Mouse (Mus musculus) left cerebral cortex, adult 2 months (tissue): ENCODE data around the gene Ly6g6e. TPM values are rescaled to one million over a fixed set of nuclear protein-coding genes. Genes with fewer than 3 reads are reported as not detected.

Source experiments
- DNase-seq, 2 experiments: peaks; one replicate each; pipeline ENCODE4 v3.0.0; 2021 to 2022; ENCODE audit warnings: low spot score in 2 of 2, mixed read lengths in 1 of 2; ENCODE audit errors: extremely low spot score in 1 of 2
- H3K27ac ChIP-seq: fragments of 200-600 bp; 2 replicates; pipeline ENCODE4 v1.8.1; 2022
- H3K4me3 ChIP-seq: fragments of 200-600 bp; 2 replicates; pipeline ENCODE4 v1.8.1; 2022
- CTCF ChIP-seq: fragments of 200-600 bp; IDR thresholded peaks from 2 replicates; pipeline ENCODE4 v1.8.1; 2022; ENCODE audit warnings: antibody characterized with exemption, mild to moderate bottlenecking, moderate library complexity
- intact Hi-C: fragments of 180-260 bp; cut with DNase I; formaldehyde crosslinking; loops from one replicate; pipeline ENCODE4 v1.15.1; 2025
- total RNA-seq, 2 experiments: library from RNA; stranded (reverse); gene quantifications; 2 replicates each; pipeline ENCODE4 v1.2.3; 2021

Ly6g6e gene
- total RNA-seq, 2 experiments from 2014 or later = 2.1 to 3.6 TPM

GRCm38 (mm10) chr17:35096597-35096996 lies 19.9 kb downstream of the Ly6g6e start:
- no peak for TF ChIP-seq CTCF
- DNase-seq = no peak
- intact Hi-C loops = no loop called here
- Histone ChIP-seq H3K27ac (peak overlapping the region; percentile 59; the same call in 1 of the 2 replicates), H3K4me3 (no peak overlapping the region)

GRCm38 (mm10) chr17:35097164-35097655 lies 20.5 kb downstream of the Ly6g6e start:
- peak; percentile 47 for TF ChIP-seq CTCF
- intact Hi-C loops = no loop called here
- Histone ChIP-seq H3K4me3 (no peak overlapping the region), H3K27ac (peak overlapping the region; percentile 59; the same call in 1 of the 2 replicates)
- DNase-seq = peak; percentile 44 to 59

- no peak for TF ChIP-seq CTCF
- no peak overlapping the region for H3K27ac ChIP-seq
- H3K4me3 ChIP-seq = no peak overlapping the region
- no peak for DNase-seq
- intact Hi-C loops = no loop called here
These were observed 23.6 kb downstream of the Ly6g6e start for GRCm38 (mm10) chr17:35100196-35100765.

GRCm38 (mm10) chr17:35101161-35101560 lies 24.5 kb downstream of the Ly6g6e start:
- intact Hi-C loops = no loop called here
- TF ChIP-seq CTCF = no peak
- no peak for DNase-seq
- Histone ChIP-seq H3K4me3 (no peak overlapping the region), H3K27ac (no peak overlapping the region)

GRCm38 (mm10) chr17:35102299-35102698 lies 25.6 kb downstream of the Ly6g6e start:
- TF ChIP-seq CTCF = no peak
- intact Hi-C loops = no loop called here
- DNase-seq = no peak
- no peak overlapping the region for H3K27ac ChIP-seq
- no peak overlapping the region for H3K4me3 ChIP-seq

- Histone ChIP-seq H3K4me3 (no peak overlapping the region), H3K27ac (no peak overlapping the region)
- DNase-seq = no peak
- intact Hi-C loops = no loop called here
- no peak for TF ChIP-seq CTCF
These were observed 26.6 kb downstream of the Ly6g6e start for GRCm38 (mm10) chr17:35103221-35103690.

- Histone ChIP-seq H3K27ac (no peak overlapping the region), H3K4me3 (no peak overlapping the region)
- DNase-seq = no peak
- TF ChIP-seq CTCF = no peak
- intact Hi-C loops = no loop called here
These were observed 27.4 kb downstream of the Ly6g6e start for GRCm38 (mm10) chr17:35104079-35104478.

GRCm38 (mm10) chr17:35104754-35105153 lies 28.1 kb downstream of the Ly6g6e start:
- intact Hi-C loops = no loop called here
- H3K4me3 ChIP-seq = no peak overlapping the region
- no peak overlapping the region for H3K27ac ChIP-seq
- no peak for TF ChIP-seq CTCF
- no peak for DNase-seq

- H3K4me3 ChIP-seq = no peak overlapping the region
- TF ChIP-seq CTCF = peak; percentile 54
- H3K27ac ChIP-seq = no peak overlapping the region
- no peak for DNase-seq
- intact Hi-C loops = loop anchor here (1.0 kb wide), 1 partner anchor 85 kb away; no protein-coding TSS in a partner anchor
These were observed 29.2 kb downstream of the Ly6g6e start for GRCm38 (mm10) chr17:35105740-35106389.

- DNase-seq = no peak
- TF ChIP-seq CTCF = peak; percentile 25
- no peak overlapping the region for H3K27ac ChIP-seq
- H3K4me3 ChIP-seq = no peak overlapping the region
- intact Hi-C loops = loop anchor here (1.0 kb wide), 1 partner anchor 85 kb away; no protein-coding TSS in a partner anchor
These were observed 29.8 kb downstream of the Ly6g6e start for GRCm38 (mm10) chr17:35106522-35106921.

GRCm38 (mm10) chr17:35108097-35108496 lies 31.4 kb downstream of the Ly6g6e start, which contains the start of gene Ly6g5c:
Ly6g5c (plus strand) TSS chr17:35108279.
- intact Hi-C loops = no loop called here
- no peak for DNase-seq
- H3K27ac ChIP-seq = no peak within 1 kb of the TSS
- no peak for TF ChIP-seq CTCF
- H3K4me3 ChIP-seq = no peak within 1 kb of the TSS

GRCm38 (mm10) chr17:35111774-35112173 lies 35.1 kb downstream of the Ly6g6e start:
- no peak for DNase-seq
- no peak overlapping the region for H3K27ac ChIP-seq
- intact Hi-C loops = no loop called here
- H3K4me3 ChIP-seq = no peak overlapping the region
- TF ChIP-seq CTCF = no peak
